Mouse (Mus musculus): ENCODE data around the gene Ggct. TPM values are rescaled to one million over a fixed set of nuclear protein-coding genes. Genes with fewer than 3 reads are reported as not detected.

Ggct gene
- total RNA-seq, 2 experiments from 2014 or later, result 21.8 to 26.1 TPM

Other genes with a start within 250 kb of the Ggct start
- 10 to 100 TPM; 17.2 to 17.6 TPM for gene Znrf2, start 176.0 kb downstream of the Ggct start, total RNA-seq (2021)
- gene Nod1, start 20.3 kb downstream of the Ggct start, total RNA-seq (2021), result 10 to 100 TPM; 17.1 to 19.6 TPM
- 10 to 100 TPM; 57.5 to 61.3 TPM for gene Gars, start 45.1 kb upstream of the Ggct start, total RNA-seq (2021)
- 10 to 100 TPM; 20.3 to 20.5 TPM for gene Crhr2, start 140.1 kb upstream of the Ggct start, total RNA-seq (2021)
- 10 to 100 TPM in 1 of 2 experiments, 1 to 10 TPM in 1; 9.5 to 10.2 TPM for gene Inmt, start 182.1 kb upstream of the Ggct start, total RNA-seq (2021)
- 1 to 10 TPM; 4.1 to 4.4 TPM for gene Mindy4, start 210.4 kb upstream of the Ggct start, total RNA-seq (2021)

Data from heart, postnatal 25 days (tissue).